Mouse (Mus musculus): ENCODE data around the gene Kbtbd8. TPM values are rescaled to one million over a fixed set of nuclear protein-coding genes. Genes with fewer than 3 reads are reported as not detected.

Gene Kbtbd8
- total RNA-seq (2014; fragmentation: Nextera tagmentation) (12.7 and 14.2 TPM in 2 replicates), total RNA-seq (2017) (10.4 and 13.4 TPM in 2 replicates)

GRCm38 (mm10) chr6:95116946-95117345 lies at the start of gene Kbtbd8:
TSS of gene Kbtbd8 (plus strand) at chr6:95117240.
- no peak for ATAC-seq (replicated peaks; ENCODE audit: low FRiP score, low TSS enrichment, poor library complexity, severe bottlenecking)

GRCm38 (mm10) chr6:95069753-95070152 lies 47.3 kb upstream of the Kbtbd8 start:
- ATAC-seq (replicated peaks; ENCODE audit: low FRiP score, low TSS enrichment, poor library complexity, severe bottlenecking): no peak

DNA sequence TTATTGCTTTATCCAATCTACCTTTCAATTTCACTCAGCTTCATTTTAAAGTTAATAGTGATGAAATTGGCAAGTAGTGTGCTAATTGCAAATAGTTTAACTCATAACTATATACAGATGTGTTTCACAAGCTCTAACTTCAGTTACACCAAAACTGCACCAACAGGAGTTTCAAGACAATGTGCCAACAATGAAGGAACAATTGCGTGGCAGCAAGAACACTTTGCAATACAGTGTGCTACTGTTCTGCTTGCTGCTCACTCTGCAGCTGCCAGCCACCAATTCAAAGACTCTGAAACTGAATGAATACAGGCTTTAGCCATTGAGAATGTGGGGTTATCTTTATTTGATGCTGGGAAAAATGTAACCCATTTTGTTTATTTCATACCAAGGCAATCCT lies 31.8 kb upstream of the Kbtbd8 start:
- ATAC-seq (replicated peaks; ENCODE audit: low FRiP score, low TSS enrichment, poor library complexity, severe bottlenecking): no peak

GRCm38 (mm10) chr6:95087154-95087846 lies 29.7 kb upstream of the Kbtbd8 start:
- ATAC-seq (replicated peaks; ENCODE audit: low FRiP score, low TSS enrichment, poor library complexity, severe bottlenecking): no peak

- peak; percentile 55; the same call in 1 of the 2 replicates for ATAC-seq (replicated peaks; ENCODE audit: low FRiP score, low TSS enrichment, poor library complexity, severe bottlenecking)
These were observed 29.0 kb upstream of the Kbtbd8 start for GRCm38 (mm10) chr6:95088075-95088474.

DNA sequence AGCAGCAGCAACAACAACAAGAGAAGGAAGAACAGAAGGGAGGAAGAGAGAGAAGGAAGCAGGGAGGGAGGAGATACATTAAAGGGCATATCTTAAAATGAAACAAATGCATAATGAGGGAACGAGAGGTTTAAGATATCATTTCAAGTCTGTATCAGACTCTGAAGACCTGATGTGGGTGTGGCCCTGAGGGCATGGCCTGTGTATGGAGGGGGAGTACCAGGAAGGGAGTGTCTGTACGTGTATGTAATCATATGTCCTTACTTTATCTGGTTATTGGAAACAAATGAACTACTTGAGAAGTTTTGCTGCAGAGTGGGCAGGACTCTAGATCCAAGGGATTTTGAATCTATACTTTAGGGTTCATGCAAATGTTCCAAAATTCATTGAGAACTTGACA lies 22.3 kb upstream of the Kbtbd8 start:
- peak; percentile 78 for ATAC-seq (replicated peaks; ENCODE audit: low FRiP score, low TSS enrichment, poor library complexity, severe bottlenecking)

- ATAC-seq (replicated peaks; ENCODE audit: low FRiP score, low TSS enrichment, poor library complexity, severe bottlenecking): peak; percentile 92
These were observed 18.5 kb upstream of the Kbtbd8 start for GRCm38 (mm10) chr6:95098366-95099109.

DNA sequence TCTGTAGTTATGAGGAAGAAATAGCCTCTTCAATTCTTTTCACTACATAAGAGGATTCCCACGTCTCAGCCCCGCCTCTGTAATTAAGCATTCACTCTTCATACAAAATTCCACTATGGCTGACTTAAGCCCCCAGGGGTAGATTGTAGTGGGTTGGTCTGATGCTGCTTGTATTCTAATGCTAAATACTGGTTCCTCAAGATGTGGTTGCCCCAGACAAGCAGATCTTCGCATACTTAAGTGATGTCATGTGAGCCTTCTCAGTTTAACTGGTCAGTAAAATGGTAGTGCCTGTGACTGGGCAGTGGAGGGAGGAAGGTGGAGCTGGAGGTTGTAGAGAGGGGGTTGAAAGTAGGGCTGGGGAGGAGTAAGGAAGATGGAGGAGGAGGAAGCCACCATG lies 13.3 kb upstream of the Kbtbd8 start:
- no peak for ATAC-seq (replicated peaks; ENCODE audit: low FRiP score, low TSS enrichment, poor library complexity, severe bottlenecking)

GRCm38 (mm10) chr6:95108437-95108836 lies 8.6 kb upstream of the Kbtbd8 start:
- ATAC-seq (replicated peaks; ENCODE audit: low FRiP score, low TSS enrichment, poor library complexity, severe bottlenecking): no peak

GRCm38 (mm10) chr6:95109691-95110450 lies 7.2 kb upstream of the Kbtbd8 start:
- ATAC-seq (replicated peaks; ENCODE audit: low FRiP score, low TSS enrichment, poor library complexity, severe bottlenecking): no peak

DNA sequence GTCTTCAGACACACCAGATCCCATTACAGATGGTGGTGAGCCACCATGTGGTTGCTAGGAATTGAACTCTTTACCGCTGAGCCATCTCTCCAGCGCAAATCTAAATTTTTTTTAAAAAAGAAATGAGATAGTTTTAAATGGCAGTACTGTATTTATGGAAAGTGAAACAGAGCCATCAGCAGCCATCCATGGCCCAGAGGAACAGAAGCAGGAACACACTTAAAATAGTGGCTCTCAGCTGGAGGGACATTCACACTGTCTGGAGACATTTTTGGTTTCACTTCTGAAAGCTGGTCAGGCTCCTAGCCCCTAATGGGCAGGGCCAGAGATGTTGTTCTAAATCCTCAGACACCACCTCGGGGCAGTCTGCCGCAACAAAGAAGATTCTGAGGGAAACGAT lies 5.0 kb upstream of the Kbtbd8 start:
- ATAC-seq (replicated peaks; ENCODE audit: low FRiP score, low TSS enrichment, poor library complexity, severe bottlenecking): no peak

GRCm38 (mm10) chr6:95116513-95116912 lies 527 bp upstream of the Kbtbd8 start:
- ATAC-seq (replicated peaks; ENCODE audit: low FRiP score, low TSS enrichment, poor library complexity, severe bottlenecking): no peak

GRCm38 (mm10) chr6:95117614-95118541 lies 838 bp downstream of the Kbtbd8 start:
- peak; percentile 98 for ATAC-seq (replicated peaks; ENCODE audit: low FRiP score, low TSS enrichment, poor library complexity, severe bottlenecking)

GRCm38 (mm10) chr6:95119389-95119788 lies 2.3 kb downstream of the Kbtbd8 start:
- ATAC-seq (replicated peaks; ENCODE audit: low FRiP score, low TSS enrichment, poor library complexity, severe bottlenecking): no peak

DNA sequence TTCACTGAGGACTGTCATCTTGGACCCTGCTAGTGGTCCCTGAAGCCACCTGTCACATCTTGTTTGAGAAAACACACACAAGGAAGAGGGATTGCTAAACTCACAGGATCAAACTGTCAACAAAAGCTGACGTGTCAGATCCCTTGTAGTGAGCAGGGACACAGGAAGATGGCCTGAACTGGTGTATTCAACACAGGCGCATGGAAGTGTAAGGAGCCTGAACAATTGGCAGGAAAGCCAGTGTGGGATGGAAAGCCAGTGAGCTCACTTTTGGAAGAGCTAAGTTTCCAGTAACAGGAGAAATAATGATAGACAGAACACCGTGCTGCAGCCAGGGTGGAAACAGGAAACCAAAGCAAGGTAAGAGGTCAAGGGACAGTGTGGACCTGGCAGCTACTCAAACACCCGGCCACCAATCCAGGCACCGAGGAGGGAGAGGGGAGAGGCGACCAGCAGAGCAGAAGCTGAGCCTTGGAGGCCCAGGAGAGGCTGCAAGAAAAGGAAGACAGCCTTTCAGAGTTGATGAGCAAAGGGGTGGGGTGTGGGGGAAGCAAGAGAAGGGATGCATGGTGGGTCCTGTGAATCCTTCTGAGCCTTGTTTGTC lies 33.0 kb downstream of the Kbtbd8 start:
- no peak for ATAC-seq (replicated peaks; ENCODE audit: low FRiP score, low TSS enrichment, poor library complexity, severe bottlenecking)

DNA sequence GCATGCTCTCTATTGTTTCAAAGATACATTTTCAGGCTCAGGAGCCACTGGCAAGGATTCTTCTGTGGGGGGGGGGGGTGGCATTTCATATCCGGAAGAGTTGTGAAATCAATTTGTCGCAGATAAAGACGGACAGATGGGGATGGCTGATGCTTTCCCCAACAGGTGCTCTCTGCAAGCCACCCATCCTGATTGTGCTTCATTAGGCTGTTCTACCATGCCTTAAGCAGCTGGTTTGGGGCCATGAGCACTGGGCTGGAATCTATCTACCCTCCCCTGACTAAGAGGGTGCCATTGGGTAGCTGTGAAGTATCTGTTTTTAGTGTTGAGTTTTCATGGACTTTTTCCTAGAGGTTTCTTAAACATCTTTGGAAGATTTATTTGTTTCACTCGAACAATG lies 33.8 kb downstream of the Kbtbd8 start:
- ATAC-seq (replicated peaks; ENCODE audit: low FRiP score, low TSS enrichment, poor library complexity, severe bottlenecking): no peak

DNA sequence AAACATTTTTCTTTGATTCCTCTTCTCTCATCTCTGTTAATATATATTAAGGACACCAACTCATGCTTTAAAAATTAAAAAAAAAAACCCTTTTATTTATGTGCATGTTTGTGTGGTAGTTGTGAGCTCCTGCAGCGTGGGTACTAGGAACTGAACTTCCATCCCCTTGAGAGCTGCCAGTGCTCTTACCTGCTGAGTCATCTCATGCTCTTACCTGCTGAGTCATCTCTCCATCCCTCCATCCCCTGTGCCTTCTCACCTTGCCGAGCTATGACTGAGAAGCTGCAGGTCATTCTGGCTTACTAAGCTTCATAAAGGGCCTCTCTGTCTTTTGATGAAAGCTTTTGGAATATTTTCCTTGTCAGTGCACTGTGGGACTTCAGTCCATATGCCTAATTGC lies 34.5 kb downstream of the Kbtbd8 start:
- no peak for ATAC-seq (replicated peaks; ENCODE audit: low FRiP score, low TSS enrichment, poor library complexity, severe bottlenecking)

DNA sequence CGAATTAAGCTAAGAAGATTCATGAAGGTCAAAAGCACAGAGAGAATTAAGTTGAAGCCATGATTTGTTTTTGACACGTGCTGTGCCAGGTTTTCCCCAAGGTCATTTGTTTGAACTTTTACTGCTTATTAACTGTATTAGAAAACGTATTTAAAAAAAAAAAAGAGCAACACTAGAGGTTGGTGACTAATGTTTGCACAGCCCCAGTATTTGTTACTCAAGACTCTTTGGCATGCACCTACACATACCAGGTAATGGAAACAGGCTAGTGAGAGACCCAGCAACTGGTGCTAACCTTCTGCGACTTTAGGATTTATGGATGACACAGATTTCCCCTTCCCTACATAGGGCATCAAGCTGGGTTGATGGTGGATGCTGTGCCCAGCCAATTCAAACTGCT lies 46.9 kb downstream of the Kbtbd8 start:
- ATAC-seq (replicated peaks; ENCODE audit: low FRiP score, low TSS enrichment, poor library complexity, severe bottlenecking): no peak

DNA sequence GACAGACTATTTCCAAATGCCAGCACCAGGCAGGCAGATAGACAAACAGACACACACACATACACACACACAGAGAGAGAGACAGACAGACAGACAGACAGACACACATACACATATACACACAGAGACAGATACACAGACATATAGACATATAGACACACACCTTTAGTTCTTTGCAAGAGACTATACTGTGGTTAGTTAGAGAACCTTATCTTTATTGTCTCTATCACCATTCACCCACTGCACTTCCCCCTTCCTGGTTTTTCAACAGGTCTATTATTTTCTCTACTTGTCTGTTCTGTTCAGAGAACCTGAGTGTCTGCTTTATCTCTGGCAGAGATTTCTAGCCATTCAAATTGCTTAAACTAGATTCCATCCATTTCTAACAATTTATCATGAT lies 48.6 kb downstream of the Kbtbd8 start:
- ATAC-seq (replicated peaks; ENCODE audit: low FRiP score, low TSS enrichment, poor library complexity, severe bottlenecking): no peak

Data from megakaryocyte-erythroid progenitor cell, adult 5-6 weeks (primary cell).